Mouse (Mus musculus) spleen, adult 2 months (tissue): ENCODE data around the gene Tfe3.

Experiments
- CTCF ChIP-seq: fragments of 200-500 bp; IDR thresholded peaks from 2 replicates; pipeline ENCODE4 v1.5.1; 2011; ENCODE audit warnings: mild to moderate bottlenecking, inconsistent platforms; ENCODE audit not compliant: insufficient read depth, insufficient read length, insufficient replicate concordance; ENCODE audit errors: extremely low read depth
- POLR2A ChIP-seq: fragments of 200-500 bp; IDR thresholded peaks from 2 replicates; pipeline ENCODE4 v1.6.1; 2011; ENCODE audit warnings: low read depth, low read length, inconsistent platforms

- TF ChIP-seq POLR2A, result no peak
- TF ChIP-seq CTCF, result no peak
Observed at GRCm38 (mm10) chrX:7739336-7740081, 22.9 kb upstream of the Tfe3 start.
